Mouse (Mus musculus): Measurements from ENCODE around the gene Nfkb1. TPM values are rescaled to one million over a fixed set of nuclear protein-coding genes. Genes with fewer than 3 reads are reported as not detected.

The Nfkb1 gene
- 71.1 TPM for polyA plus RNA-seq (2017; shearing (Covaris generic))

DNA sequence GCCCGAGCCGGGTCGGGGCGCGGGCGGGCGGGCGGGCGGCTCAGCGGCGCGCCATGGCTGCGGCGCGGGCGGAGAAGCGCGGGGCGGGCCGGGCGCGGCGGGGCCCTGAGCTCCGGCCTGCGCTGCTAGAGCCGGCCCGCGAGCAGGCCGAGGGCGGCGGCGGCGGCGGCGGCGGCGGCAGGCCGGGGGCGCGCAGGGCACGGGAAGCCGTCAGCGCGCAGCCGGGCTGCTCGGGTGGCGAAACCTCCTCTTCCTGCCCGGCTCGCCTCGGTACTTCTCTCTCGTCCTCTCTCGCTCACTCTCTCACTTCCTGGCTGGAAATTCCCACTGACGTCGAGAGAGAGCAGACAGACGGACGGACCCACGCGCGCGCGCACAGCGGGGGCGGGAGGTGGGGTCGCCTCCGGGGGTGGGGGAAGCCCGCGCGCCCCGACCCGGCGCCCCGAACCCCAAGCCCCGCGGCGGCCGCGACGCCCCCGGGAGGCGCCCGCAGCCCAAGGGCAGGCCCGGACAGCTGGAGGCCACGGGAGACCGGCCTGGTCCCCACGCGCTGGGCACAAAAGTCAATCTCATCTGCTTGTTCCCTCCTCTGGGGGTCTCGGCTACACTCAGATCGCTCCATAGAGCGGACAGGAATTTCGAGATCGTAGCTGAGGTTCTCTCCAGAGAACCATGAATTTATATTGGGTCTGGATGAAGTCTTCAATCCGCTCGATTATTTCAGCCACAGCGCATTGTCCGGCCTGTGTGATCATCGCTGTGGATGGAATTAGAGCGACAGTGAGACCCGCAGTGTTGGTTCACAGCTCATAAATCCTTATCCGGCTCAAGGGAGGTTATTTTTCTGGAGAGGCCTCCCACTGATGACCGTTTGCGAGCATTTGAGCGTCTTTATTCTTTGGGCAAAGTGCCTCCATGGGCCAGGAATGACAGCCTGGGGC lies at the start of gene Nfkb1:
Gene Nfkb1, minus strand, starts transcription at position 357 of the 941 bp plus-strand sequence.

Other genes with a start within 250 kb of the Nfkb1 start
- gene Manba, start 205.9 kb downstream of the Nfkb1 start, polyA plus RNA-seq (2017; shearing (Covaris generic)): 17.3 TPM
- 3.1 TPM for gene Slc39a8, start 133.7 kb upstream of the Nfkb1 start, polyA plus RNA-seq (2017; shearing (Covaris generic))

Measured in effector memory CD4-positive, alpha-beta T cell, adult 7 months (primary cell).